Mouse (Mus musculus): ENCODE measurements around the gene Armh3. TPM values are rescaled to one million over a fixed set of nuclear protein-coding genes. Genes with fewer than 3 reads are reported as not detected.
"Not testable (repeated sequence)": the region's sequence is repeated elsewhere in the genome, so short reads cannot be mapped to it uniquely, and the experiment has no call there.

Armh3 gene
- polyA plus RNA-seq, 1 experiment = 5.6 TPM

- no peaks in the 10 kb centered on the region; the same call in 1 of the 2 replicates for H3K4me1 ChIP-seq (ENCODE audit: control insufficient read depth, insufficient read depth, insufficient read length)
- TF ChIP-seq POLR2A (IDR thresholded peaks at IDR 0.05; ENCODE audit: low read depth, low read length) = no peak
- no peak for TF ChIP-seq CTCF (IDR thresholded peaks at IDR 0.05; ENCODE audit: extremely low read depth, insufficient read depth, insufficient read length, insufficient replicate concordance)
- DNase-seq (ENCODE audit: low read depth in 1 of 2, low spot score in 2 of 2) = no peak
- H3K4me3 ChIP-seq (ENCODE audit: extremely low read depth, insufficient read depth, insufficient read length) = no peak overlapping the region
- 80% methylated on average over 12 of the region's 12 CpGs for WGBS
- H3K27ac ChIP-seq (ENCODE audit: insufficient read depth, low read length) = no peak overlapping the region
- H3K27me3 ChIP-seq (ENCODE audit: control insufficient read depth, insufficient read depth, low read length) = peaks cover 7% of the 10 kb centered on the region; the same call in 1 of the 2 replicates
- H3K36me3 ChIP-seq (ENCODE audit: control insufficient read depth, insufficient read depth, low read length) = no peaks in the 10 kb centered on the region
Measured at GRCm38 (mm10) chr19:45811028-45811674, 187.1 kb downstream of the Armh3 start.

- DNase-seq (ENCODE audit: low read depth in 1 of 2, low spot score in 2 of 2) = no peak
- no peaks in the 10 kb centered on the region; the same call in 1 of the 2 replicates for H3K4me1 ChIP-seq (ENCODE audit: control insufficient read depth, insufficient read depth, insufficient read length)
- H3K27me3 ChIP-seq (ENCODE audit: control insufficient read depth, insufficient read depth, low read length) = no peaks in the 10 kb centered on the region
- H3K36me3 ChIP-seq (ENCODE audit: control insufficient read depth, insufficient read depth, low read length) = no peaks in the 10 kb centered on the region
- H3K4me3 ChIP-seq (ENCODE audit: extremely low read depth, insufficient read depth, insufficient read length) = no peak overlapping the region
- H3K27ac ChIP-seq (ENCODE audit: insufficient read depth, low read length) = no peak overlapping the region
- no peak for TF ChIP-seq POLR2A (IDR thresholded peaks at IDR 0.05; ENCODE audit: low read depth, low read length)
- 64% methylated on average over 4 of the region's 4 CpGs for WGBS
Measured at GRCm38 (mm10) chr19:45807732-45808131, 190.6 kb downstream of the Armh3 start.

GRCm38 (mm10) chr19:45805817-45806216, 192.5 kb downstream of the Armh3 start:
- not testable (repeated sequence) for DNase-seq (ENCODE audit: low read depth in 1 of 2, low spot score in 2 of 2); H3K36me3 ChIP-seq (ENCODE audit: control insufficient read depth, insufficient read depth, low read length)
- 88% methylated on average over 6 of the region's 6 CpGs for WGBS

GRCm38 (mm10) chr19:45804593-45805368, 193.5 kb downstream of the Armh3 start:
- Histone ChIP-seq H3K36me3 (ENCODE audit: control insufficient read depth, insufficient read depth, low read length) (no peaks in the 10 kb centered on the region), H3K4me3 (ENCODE audit: extremely low read depth, insufficient read depth, insufficient read length) (no peak overlapping the region), H3K27ac (ENCODE audit: insufficient read depth, low read length) (no peak overlapping the region), H3K27me3 (ENCODE audit: control insufficient read depth, insufficient read depth, low read length) (no peaks in the 10 kb centered on the region), H3K4me1 (ENCODE audit: control insufficient read depth, insufficient read depth, insufficient read length) (no peaks in the 10 kb centered on the region; the same call in 1 of the 2 replicates)
- peak in 1 of 2 experiments; percentile 33 for DNase-seq (ENCODE audit: low read depth in 1 of 2, low spot score in 2 of 2)
- TF ChIP-seq CTCF (IDR thresholded peaks at IDR 0.05; ENCODE audit: extremely low read depth, insufficient read depth, insufficient read length, insufficient replicate concordance) (peak; percentile 72; the same call in 1 of the 2 replicates), POLR2A (IDR thresholded peaks at IDR 0.05; ENCODE audit: low read depth, low read length) (no peak)
- WGBS = 34% methylated on average over 12 of the region's 12 CpGs

More at GRCm38 (mm10) chr19:45805817-45806216, 192.5 kb downstream of the Armh3 start:
- not testable (repeated sequence) for H3K4me3 ChIP-seq (ENCODE audit: extremely low read depth, insufficient read depth, insufficient read length); H3K27ac ChIP-seq (ENCODE audit: insufficient read depth, low read length); H3K4me1 ChIP-seq (ENCODE audit: control insufficient read depth, insufficient read depth, insufficient read length); H3K27me3 ChIP-seq (ENCODE audit: control insufficient read depth, insufficient read depth, low read length)

- no peaks in the 10 kb centered on the region for H3K36me3 ChIP-seq (ENCODE audit: control insufficient read depth, insufficient read depth, low read length)
- no peak overlapping the region for H3K4me3 ChIP-seq (ENCODE audit: extremely low read depth, insufficient read depth, insufficient read length)
- DNase-seq (ENCODE audit: low read depth in 1 of 2, low spot score in 2 of 2) = no peak
- no peak overlapping the region for H3K27ac ChIP-seq (ENCODE audit: insufficient read depth, low read length)
- no peaks in the 10 kb centered on the region for H3K27me3 ChIP-seq (ENCODE audit: control insufficient read depth, insufficient read depth, low read length)
- no peak for TF ChIP-seq CTCF (IDR thresholded peaks at IDR 0.05; ENCODE audit: extremely low read depth, insufficient read depth, insufficient read length, insufficient replicate concordance)
- TF ChIP-seq POLR2A (IDR thresholded peaks at IDR 0.05; ENCODE audit: low read depth, low read length) = no peak
- no peaks in the 10 kb centered on the region; the same call in 1 of the 2 replicates for H3K4me1 ChIP-seq (ENCODE audit: control insufficient read depth, insufficient read depth, insufficient read length)
- 39% methylated on average over 4 of the region's 4 CpGs for WGBS
Measured at GRCm38 (mm10) chr19:45803408-45803807, 194.9 kb downstream of the Armh3 start.

GRCm38 (mm10) chr19:45802702-45803101, 195.6 kb downstream of the Armh3 start:
- Histone ChIP-seq H3K36me3 (ENCODE audit: control insufficient read depth, insufficient read depth, low read length) (no peaks in the 10 kb centered on the region), H3K27ac (ENCODE audit: insufficient read depth, low read length) (no peak overlapping the region), H3K27me3 (ENCODE audit: control insufficient read depth, insufficient read depth, low read length) (no peaks in the 10 kb centered on the region), H3K4me1 (ENCODE audit: control insufficient read depth, insufficient read depth, insufficient read length) (no peaks in the 10 kb centered on the region; the same call in 1 of the 2 replicates), H3K4me3 (ENCODE audit: extremely low read depth, insufficient read depth, insufficient read length) (no peak overlapping the region)
- DNase-seq (ENCODE audit: low read depth in 1 of 2, low spot score in 2 of 2) = no peak
- TF ChIP-seq CTCF (IDR thresholded peaks at IDR 0.05; ENCODE audit: extremely low read depth, insufficient read depth, insufficient read length, insufficient replicate concordance) = no peak
- TF ChIP-seq POLR2A (IDR thresholded peaks at IDR 0.05; ENCODE audit: low read depth, low read length) = no peak
- WGBS = 45% methylated on average over 4 of the region's 4 CpGs

GRCm38 (mm10) chr19:45796879-45797278, 201.4 kb downstream of the Armh3 start:
- H3K27me3 ChIP-seq (ENCODE audit: control insufficient read depth, insufficient read depth, low read length) = no peaks in the 10 kb centered on the region
- H3K27ac ChIP-seq (ENCODE audit: insufficient read depth, low read length) = peak overlapping the region; percentile 34
- TF ChIP-seq CTCF (IDR thresholded peaks at IDR 0.05; ENCODE audit: extremely low read depth, insufficient read depth, insufficient read length, insufficient replicate concordance) (no peak), POLR2A (IDR thresholded peaks at IDR 0.05; ENCODE audit: low read depth, low read length) (no peak)
- no peak for DNase-seq (ENCODE audit: low read depth in 1 of 2, low spot score in 2 of 2)
- peaks cover 7% of the 10 kb centered on the region for H3K4me1 ChIP-seq (ENCODE audit: control insufficient read depth, insufficient read depth, insufficient read length)
- WGBS = 80% methylated on average over 15 of the region's 15 CpGs
- H3K36me3 ChIP-seq (ENCODE audit: control insufficient read depth, insufficient read depth, low read length) = no peaks in the 10 kb centered on the region
- H3K4me3 ChIP-seq (ENCODE audit: extremely low read depth, insufficient read depth, insufficient read length) = no peak overlapping the region
